Mouse (Mus musculus): ENCODE data around the gene Baz2b.

The Baz2b gene

DNA sequence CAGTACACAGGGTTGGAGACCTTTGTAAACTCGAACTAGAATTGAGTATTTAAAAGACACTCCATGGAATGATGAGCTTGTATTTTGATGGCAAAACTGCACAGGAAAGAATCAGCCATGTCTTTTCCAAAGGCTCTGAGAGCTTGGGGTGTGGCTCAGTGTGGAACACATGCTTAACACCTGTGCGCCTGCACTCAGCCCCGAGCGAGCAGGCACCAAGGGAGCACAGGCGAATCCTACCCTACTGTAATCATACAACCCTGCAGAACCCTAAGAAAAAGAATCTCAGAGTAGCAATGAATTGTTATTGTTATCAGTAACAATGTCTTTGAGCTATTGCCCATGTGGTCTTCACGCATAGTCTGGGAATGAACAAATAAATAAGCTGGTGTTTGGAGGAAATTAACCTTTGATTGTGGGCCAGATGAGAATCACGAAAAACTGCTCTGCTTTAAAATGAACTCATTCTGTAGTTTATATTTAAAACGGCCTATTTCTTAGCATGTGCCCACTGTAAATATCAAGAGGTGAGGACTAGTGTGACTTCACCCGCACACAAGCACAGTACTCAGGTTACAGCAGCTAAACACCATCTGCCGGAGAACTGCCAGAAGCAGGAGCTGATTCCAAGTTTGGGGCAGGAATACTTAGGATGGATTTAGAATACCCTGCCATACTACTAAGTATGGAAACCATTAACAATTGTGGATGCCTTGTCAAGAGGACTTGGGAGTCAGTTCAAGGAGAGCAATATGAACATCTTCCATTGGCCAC lies 77.2 kb downstream of the Baz2b start:
- in situ Hi-C loops (cut with MboI): no loop called here

DNA sequence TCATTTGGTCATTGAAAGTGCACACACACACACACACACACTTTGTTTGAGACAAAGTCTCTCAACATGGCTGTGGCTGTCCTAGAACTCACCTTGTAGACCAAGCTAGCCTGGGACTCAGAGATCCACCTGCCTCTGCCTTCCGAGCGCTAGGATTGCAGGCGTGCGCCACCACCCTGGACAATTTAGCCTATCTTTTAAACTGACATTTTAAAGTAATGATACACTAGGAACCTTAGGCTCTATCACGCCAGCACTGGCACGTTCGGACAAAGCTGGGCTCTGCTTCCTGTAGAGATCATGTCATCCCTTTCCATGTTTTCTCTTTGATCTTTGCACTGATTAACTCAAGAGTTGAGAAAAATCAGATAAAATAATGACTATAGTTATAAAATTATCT lies 81.0 kb downstream of the Baz2b start:
- in situ Hi-C loops (cut with MboI): loop anchor here (5.0 kb wide), 2 partner anchors 44 to 79 kb away; partner anchors contain the start of genes Baz2b and March7

DNA sequence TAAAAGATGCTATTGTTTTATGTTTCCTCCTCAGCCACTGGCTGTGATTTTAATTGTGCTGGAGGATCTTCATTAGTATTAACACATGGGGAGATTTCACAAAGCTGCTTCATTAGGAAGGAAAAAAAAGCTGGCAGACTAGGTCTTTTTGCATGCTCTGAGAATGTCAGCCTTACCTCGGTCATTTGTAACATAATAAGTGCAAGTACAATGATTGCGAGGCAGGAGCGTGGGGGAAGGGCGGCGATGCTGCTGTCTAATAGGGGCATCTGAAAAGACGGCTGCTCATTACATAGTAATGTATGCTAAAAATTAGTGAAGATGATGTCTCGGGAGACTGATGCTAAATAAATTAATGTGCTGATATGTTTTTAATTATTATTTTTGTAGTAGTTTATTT lies 82.8 kb downstream of the Baz2b start:
- in situ Hi-C loops (cut with MboI): loop anchor here (5.0 kb wide), 2 partner anchors 45 to 80 kb away; partner anchors contain the start of genes Baz2b and March7

DNA sequence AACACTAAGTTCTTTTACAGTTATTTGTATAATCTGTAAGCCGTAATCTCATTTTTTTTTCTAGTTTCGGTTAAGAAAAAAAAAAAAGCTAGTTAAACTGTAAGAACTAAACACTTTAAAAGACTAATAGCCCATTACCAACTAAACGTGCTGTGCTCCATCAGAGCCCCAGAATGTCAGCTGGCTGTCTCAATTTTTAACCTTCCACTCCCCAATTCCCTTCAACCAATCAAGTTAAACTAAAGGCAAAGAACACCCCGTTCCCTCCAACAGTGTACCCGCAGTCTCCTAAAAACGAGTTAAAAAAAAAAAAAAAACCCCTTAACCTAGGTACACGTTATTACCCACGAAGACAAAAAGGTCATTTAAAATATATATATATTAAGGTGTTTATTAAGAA lies 83.3 kb downstream of the Baz2b start:
- in situ Hi-C loops (cut with MboI): loop anchor here (5.0 kb wide), 2 partner anchors 46 to 81 kb away; partner anchors contain the start of genes Baz2b and March7

DNA sequence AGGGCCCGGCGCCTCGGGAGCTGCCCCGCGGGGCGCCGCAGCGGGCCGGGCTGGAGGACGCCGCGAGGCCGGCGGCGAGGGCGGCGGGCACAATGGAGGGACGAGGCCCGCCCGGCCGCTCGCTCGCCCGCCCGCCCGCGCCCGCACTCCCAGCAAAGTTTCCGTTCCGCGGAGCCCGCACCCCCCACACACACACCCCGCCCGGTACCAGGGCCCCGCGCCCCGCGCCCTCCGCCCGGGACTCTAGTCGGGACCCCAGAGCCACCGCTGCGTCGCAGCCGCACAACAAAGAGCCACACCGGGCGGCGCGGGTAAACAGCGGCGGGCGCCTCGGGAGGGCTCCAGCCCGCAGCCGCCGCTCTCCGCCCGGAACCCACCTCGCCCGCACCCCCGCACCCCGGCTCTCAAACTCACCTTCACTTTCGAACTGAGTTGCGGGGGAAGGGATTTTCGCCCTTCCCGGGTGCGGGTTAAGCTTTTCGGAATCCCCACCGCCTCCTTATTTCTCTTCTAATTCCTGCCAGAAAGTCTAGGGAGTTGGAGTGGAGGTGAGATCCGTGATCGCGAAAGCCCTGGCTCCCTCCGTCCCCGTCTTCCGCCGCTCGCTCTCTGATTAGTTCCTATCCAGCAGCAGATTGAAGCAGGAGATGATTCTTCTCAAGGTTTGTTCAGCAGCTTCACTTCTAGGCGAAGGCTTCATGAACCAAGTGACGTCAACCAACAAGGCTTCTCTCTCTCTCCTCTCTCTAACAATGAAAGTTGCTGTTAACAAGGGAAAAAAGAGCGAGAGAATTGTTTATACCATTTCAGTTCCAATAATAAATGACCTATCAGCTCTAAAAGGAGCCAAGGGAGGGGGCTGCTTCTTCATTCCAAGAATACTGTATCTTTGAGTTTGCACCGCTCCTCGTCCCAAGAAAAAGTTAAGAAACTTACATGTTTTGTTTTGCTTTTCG lies 84.3 kb downstream of the Baz2b start:
- in situ Hi-C loops (cut with MboI): loop anchor here (5.0 kb wide), 2 partner anchors 47 to 82 kb away; partner anchors contain the start of genes Baz2b and March7

DNA sequence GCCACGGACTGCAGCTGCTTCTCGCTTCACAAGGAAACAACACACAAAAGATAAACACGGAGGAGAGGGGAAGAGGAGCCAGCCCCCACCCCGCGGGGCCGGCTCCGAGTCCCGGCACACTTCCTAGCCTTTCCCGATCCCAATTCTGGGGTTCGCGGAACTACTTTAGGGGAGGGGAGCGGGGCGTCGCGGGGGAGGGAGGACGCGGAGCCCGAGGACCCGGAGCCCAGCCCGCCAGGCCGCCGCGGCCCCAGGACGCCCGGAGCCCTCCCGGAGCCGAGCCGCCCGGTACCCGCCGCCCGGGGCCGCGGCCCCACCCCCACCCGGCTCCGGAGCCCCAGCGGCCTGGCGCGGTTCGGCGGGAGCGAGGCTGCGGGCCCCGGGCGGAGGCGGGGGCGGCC lies 85.0 kb downstream of the Baz2b start:
- in situ Hi-C loops (cut with MboI): loop anchor here (5.0 kb wide), 2 partner anchors 48 to 83 kb away; partner anchors contain the start of genes Baz2b and March7

DNA sequence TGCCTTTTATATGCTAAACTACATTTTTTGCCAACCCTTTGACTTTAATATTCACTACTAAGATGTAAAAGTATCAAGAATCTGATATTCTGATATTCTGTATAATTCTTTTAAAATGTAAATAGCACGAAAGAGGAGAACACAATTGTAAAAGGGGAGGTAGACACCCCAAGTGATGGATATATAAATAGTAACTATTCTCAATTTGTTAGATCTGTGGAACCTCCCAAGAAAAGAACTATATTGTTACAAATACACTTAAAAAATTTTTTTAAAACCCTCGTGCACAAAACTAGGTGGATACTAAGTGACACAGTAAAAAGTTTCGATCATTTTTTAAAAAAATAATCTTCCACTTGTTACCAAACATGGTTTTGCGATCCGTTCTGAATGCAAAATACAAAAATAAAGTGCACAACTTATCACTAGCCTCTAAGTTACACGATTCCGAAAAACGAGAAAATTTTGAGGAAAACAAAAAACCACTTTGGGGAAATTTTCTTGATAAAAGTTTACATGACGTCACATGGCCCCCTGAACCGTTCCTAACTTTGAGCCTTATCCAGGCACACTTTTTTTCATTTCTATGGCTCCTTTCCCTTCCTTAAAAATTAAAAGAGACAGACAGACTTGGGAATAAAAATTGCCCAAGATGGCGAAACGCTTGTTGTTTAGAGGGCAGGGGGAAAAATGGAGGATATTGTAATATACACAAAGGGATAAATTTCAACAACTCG lies 85.6 kb downstream of the Baz2b start:
- in situ Hi-C loops (cut with MboI): no loop called here

DNA sequence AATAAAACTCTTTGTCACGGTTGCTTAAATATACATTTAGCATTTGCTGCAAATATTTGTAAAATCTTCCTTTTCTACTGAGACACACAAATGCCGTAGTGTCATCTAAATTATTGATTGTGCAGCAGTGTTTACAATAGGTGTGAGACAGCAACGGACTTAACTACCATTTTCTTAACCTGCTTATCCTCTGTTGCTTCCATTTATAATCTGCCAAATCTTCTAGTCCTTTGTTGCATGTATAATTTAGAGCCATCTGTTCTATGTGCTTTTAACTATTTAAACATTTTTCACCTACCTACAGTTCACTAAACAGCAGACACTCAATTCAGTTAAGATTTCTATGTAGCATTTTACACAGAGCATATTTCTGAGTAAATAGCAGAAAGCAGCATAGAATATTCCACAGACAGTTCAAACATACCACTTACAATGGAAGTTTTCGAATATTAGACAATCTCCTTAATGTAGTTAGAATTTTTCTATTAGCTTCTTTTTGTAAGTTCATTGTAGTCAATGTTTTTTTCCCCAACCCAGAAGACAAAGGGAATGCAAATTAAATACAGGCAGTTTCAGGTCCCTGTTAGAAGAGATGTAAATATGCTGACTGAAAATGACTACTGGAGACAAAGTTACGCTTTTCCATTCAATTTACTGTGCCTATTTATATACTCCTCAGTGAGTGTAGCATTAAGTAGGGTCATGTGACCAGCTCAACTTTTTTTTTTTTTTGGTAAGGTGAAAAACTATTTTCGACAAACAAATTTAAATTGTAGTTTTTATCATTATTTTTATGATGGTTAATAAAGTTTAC lies 86.4 kb downstream of the Baz2b start:
- in situ Hi-C loops (cut with MboI): no loop called here

DNA sequence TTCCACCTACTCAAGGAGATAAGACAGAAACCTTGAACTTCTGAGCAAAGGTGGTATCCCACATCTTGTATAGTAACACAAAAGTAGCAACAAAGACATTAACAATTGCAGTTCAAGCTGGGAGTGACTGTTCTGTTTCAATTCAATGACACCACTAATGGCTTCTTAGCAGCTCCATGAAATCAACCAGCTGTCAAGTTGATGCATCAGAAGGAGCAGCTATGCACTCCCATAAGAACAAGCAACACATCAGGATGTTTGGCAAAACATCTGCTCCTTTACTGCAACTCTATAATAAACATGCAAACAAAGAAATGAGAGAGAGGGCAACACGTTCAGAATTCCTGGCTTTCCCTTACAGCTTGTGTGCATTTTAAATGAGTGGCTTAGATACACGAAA lies 87.5 kb downstream of the Baz2b start:
- in situ Hi-C loops (cut with MboI): no loop called here

DNA sequence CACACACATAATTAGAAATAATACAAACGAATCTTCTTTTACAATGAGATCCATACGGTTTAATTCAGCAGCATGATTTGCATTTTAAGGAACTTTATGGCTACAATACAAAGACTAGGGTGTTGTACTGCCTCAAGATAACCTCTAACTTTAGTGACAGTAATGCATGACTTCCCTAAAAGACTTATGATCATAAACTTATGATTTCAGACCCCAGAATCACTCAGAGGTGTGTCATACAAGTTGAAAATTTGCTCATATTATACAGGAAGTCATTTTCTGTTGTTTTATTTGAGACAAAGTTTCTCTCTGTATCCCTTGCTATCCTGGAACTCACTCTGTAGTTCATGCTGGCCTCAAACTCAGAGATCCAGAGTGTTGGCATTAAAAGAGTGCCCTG lies 89.0 kb downstream of the Baz2b start:
- in situ Hi-C loops (cut with MboI): no loop called here

DNA sequence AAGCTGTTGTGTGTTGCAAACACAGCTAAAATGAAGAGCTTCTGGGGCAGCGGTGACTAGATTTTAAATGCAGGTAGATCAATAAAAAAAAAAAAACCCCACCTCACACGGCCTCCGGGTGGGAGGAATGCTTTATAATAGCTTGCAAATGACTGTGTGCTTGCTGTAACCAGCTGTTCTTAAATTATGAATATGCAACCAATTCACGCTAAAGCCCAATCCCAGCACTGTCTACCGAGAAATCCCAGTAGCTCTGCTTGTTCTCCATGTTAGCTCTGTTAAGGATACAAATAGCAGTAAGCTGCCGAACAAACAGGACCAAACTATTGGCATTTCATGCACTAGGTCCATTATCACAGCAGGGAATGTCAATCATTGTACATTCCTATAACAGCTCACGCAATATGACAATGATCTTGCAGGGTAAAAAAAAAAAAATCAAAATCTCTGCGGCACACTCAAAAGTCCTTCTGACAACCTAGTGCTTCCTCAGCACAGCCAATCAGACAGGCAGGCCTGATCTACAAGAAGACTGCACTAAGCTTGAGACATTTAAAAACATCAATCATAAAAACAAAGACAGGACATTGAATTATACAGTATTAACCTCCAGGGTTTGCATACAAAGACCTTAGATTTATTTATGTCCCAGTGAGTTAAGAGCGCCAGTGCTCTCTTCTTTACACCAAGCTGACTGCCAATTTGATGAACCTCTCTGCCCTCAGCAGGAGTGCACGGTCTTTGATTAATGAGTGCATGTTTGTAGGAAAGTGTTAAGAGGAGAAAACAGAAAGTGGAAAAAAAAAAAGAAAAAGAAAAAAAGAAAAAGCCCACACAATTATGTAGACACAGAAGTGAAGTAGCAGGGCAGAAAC lies 90.7 kb downstream of the Baz2b start:
- in situ Hi-C loops (cut with MboI): no loop called here

DNA sequence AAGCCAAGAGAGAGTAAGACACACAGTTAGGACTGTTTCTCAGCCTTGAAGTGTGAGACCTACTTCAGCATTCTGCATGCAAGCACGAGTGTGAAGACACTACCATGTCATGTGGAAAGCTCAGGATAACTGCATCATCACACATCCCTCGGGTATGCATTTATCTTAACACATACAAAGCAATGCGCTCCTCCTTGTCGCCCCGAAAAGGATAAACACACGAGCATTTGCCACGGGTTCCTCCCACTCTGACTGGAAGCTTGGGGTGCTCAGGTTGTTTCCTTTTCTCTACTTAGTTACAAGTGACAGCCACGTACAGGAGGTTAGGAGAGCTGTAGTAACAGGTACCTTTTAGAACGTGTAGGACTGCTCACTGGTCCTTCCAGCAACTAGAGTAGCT lies 91.8 kb downstream of the Baz2b start:
- in situ Hi-C loops (cut with MboI): no loop called here

DNA sequence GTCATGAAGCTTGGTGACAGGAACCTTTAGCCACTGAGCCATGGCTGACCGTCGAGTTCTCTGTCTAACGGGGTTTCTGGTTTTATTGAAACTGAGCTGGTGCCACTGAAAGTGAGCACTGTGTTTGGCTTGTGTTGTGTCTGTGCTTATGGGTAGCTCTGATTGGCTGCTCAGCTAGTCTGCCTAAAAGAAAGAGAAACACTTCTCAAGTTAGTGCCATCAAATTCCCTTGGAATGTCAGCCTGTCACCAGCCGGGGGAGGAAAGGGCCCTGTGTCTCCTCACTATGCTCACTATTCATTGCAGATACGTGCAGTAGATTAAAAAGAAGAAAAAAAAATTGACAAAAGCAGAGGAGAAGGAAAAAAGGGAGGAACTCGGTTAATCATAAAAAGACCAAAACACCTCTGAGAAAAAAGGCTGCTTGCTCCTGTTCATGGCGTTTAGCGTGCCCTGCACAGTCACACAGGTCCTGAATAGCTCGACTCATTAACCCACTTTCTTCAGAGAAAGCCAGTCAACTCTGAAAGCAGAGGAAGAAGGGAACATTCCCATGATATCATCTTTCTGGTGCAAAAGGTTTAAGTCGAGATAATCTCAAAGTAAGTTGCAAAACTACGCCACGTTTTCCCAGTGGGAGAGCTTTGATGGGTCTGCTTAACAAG lies 93.6 kb downstream of the Baz2b start:
- in situ Hi-C loops (cut with MboI): no loop called here

DNA sequence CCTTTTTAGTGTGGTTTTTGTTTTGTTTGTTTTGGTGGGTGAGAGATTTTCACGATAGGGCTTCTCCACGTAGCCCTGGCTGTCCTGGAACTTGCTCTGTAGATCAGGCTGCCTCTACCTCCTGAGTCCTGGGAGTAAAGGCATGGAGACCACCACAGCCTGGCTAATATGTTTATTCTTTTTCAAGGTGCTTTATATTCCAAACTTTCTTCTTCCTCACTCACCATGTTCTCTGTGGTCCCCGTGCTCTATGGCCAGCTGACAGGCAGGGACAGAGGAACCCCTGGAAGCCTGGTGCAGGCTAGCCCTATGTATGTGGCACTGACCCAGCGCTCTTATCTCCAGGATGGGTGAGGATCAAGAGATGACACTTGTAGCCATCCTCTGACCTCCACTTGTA lies 94.7 kb downstream of the Baz2b start:
- in situ Hi-C loops (cut with MboI): no loop called here

DNA sequence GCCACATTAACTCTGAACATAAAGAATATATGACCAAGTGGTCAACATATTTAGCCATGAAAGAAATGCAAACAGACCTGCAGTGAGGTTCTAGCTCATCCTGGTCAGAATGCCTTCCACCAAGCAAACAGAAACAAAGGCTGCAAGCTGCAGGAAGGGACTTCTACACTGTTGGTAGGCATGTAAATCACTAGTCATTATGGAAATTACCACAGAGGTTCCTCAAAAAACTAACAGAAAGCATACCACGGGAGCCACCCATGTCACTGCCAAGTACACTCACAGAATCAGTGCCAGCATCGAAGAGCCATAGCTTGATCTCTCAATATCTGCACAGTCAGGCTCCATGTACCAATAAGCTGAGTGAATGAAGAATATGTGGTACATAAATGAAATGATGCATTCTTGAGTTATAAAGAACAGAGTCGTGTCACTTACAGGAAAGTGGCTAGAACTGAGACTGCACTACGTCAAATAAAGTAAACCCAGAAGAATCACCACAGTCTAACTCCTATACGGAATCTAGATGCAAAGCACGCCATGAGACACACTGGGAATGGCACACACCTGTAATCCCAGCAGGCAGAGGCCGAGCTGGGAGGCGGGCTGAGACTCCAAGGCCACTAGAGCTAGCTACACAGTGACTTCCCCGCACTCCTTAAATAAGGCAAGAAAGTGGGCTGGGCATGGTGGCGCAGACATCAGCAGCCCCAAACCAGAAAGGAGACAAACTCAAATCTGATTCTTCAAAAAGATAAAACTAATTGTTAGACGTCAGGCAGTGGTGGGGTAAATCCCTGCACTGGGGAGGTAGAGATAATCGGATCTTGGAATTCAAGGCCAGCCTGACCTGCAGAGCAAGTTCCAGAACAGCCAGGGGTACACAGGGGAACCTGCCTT lies 95.7 kb downstream of the Baz2b start:
- in situ Hi-C loops (cut with MboI): no loop called here

DNA sequence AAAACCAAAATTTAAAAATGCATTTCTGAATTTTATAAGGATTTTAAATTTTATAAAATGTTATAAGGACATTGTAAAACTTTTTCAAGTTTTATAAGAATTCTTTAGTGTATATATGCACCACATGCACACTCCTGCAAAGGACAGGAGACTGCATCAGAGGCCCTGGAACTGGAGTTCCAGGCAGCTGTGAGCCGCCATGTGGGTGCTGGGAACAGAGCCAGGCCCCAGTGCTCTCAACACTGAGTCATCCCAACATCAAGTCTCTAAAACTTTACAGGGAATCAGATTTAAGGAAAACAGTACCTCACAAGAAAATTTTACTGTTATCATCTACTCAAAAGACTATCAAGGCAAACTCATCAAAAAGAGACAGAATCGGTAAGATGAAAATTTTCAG lies 97.5 kb downstream of the Baz2b start:
- in situ Hi-C loops (cut with MboI): no loop called here

DNA sequence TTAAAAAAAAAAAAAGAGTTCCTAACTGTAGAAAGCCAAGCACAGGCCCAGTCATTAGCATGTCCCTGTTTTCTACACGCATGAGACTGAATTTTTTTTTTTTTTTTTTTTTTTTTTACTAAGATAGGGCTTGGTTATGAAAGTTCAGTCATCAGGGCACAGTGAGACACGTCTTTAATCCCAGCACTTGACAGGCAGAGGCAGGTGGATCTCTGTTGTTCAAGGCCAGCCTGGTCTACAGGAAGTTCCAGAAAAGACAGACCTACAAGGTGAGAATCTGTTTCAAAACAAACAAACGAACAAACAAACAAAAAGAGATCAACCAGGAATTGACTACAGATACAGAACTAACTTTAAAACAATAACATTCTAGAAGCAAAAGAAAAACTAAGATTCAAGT lies 100.6 kb downstream of the Baz2b start:
- in situ Hi-C loops (cut with MboI): no loop called here

DNA sequence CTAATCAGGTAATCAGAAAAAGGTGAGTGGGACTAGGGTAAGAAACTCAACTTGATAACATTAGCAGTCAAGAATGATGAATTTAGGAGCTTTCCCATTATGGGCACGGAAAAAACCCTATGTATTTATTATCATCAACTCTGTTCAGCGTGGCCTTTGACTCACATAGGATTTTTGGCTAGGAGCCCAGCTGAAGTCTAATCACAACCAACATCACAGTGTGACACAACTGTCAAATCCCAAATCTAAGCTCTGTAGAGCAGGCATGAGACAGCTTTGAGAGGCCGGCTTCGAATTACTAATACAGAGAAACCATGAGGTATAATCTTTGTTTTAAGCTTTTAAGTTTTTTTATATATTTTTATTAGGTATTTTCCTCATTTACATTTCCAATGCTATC lies 113.0 kb downstream of the Baz2b start:
- in situ Hi-C loops (cut with MboI): no loop called here

Measured in mature B cell (primary cell).